Mouse (Mus musculus): Measurements from ENCODE around the gene Tenm4. TPM values are rescaled to one million over a fixed set of nuclear protein-coding genes. Genes with fewer than 3 reads are reported as not detected.

The Tenm4 gene
- polyA plus RNA-seq, 1 experiment from 2014 or later, result 9.1 TPM

- Histone ChIP-seq H3K27me3 (ENCODE audit: control insufficient read depth, insufficient read depth, low read length) (no peaks in the 10 kb centered on the region), H3K27ac (ENCODE audit: low read length) (no peak overlapping the region), H3K9ac (ENCODE audit: low read length) (no peak overlapping the region), H3K9me3 (replicated peaks; ENCODE audit: control insufficient read depth, low read length) (no peaks in the 10 kb centered on the region), H3K4me3 (ENCODE audit: low read length) (no peak overlapping the region), H3K4me2 (ENCODE audit: low read depth, low read length) (no peak overlapping the region), H3K4me1 (ENCODE audit: control insufficient read depth, insufficient read depth, low read length) (peaks cover 2% of the 10 kb centered on the region), H3K36me3 (ENCODE audit: control insufficient read depth, insufficient read depth) (no peaks in the 10 kb centered on the region)
- 88% methylated on average over 2 of the region's 2 CpGs for WGBS
- no peak for ATAC-seq (replicated peaks; ENCODE audit: extremely low read depth, insufficient read depth, low FRiP score)
Observed at GRCm38 (mm10) chr7:96751236-96751635, 580.2 kb downstream of the Tenm4 start.

DNA sequence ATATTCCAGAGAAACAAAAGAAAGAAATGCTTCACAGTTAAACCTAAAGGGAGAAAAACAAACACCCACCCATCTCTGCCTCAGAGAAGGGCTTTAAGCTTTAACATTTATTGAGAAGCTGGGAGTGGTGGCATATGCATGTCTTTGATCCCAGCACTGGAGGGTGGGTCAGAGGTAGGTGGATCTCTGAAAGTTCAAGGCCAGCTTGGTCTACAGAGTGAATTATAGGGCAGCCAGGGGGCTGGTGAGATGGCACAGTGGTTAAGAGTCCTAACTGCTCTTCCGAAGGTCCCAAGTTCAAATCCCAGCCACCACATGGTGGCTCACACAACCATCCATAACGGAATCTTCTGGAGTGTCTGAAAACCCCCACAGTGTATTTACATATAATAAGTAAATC is 581.7 kb downstream of the Tenm4 start:
- Histone ChIP-seq H3K9ac (ENCODE audit: low read length) (no peak overlapping the region), H3K4me3 (ENCODE audit: low read length) (no peak overlapping the region), H3K27me3 (ENCODE audit: control insufficient read depth, insufficient read depth, low read length) (no peaks in the 10 kb centered on the region), H3K9me3 (replicated peaks; ENCODE audit: control insufficient read depth, low read length) (no peaks in the 10 kb centered on the region), H3K4me2 (ENCODE audit: low read depth, low read length) (no peak overlapping the region), H3K36me3 (ENCODE audit: control insufficient read depth, insufficient read depth) (no peaks in the 10 kb centered on the region), H3K4me1 (ENCODE audit: control insufficient read depth, insufficient read depth, low read length) (peaks cover 5% of the 10 kb centered on the region), H3K27ac (ENCODE audit: low read length) (no peak overlapping the region)
- WGBS, result 91% methylated on average over 2 of the region's 2 CpGs
- no peak for ATAC-seq (replicated peaks; ENCODE audit: extremely low read depth, insufficient read depth, low FRiP score)

GRCm38 (mm10) chr7:96753335-96754095 is 582.5 kb downstream of the Tenm4 start:
- Histone ChIP-seq H3K4me3 (ENCODE audit: low read length) (no peak overlapping the region), H3K9me3 (replicated peaks; ENCODE audit: control insufficient read depth, low read length) (no peaks in the 10 kb centered on the region), H3K27ac (ENCODE audit: low read length) (no peak overlapping the region), H3K4me1 (ENCODE audit: control insufficient read depth, insufficient read depth, low read length) (peaks cover 5% of the 10 kb centered on the region), H3K9ac (ENCODE audit: low read length) (no peak overlapping the region), H3K4me2 (ENCODE audit: low read depth, low read length) (no peak overlapping the region), H3K36me3 (ENCODE audit: control insufficient read depth, insufficient read depth) (no peaks in the 10 kb centered on the region), H3K27me3 (ENCODE audit: control insufficient read depth, insufficient read depth, low read length) (no peaks in the 10 kb centered on the region)
- no peak for ATAC-seq (replicated peaks; ENCODE audit: extremely low read depth, insufficient read depth, low FRiP score)
- 56% methylated on average over 4 of the region's 4 CpGs for WGBS

DNA sequence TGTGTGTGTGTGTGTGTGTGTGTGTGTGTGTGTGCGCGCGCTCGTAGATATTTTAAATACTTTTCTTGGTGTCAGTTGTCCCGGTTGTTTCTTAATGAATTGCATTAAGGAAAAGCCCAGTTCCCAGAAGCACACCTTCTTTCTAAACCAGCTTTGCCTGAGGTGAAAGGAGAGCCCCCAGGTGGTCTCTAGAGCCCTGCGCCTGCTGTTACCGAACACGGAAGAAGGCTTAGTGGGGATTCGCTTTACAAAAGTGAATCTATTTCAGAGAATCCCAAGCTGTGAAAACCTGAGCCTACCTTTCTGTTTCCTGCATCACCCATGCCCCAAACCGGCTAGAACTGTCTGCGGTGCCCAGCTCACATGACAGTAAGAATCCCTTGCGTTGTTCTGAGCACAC is 583.1 kb downstream of the Tenm4 start:
- Histone ChIP-seq H3K9ac (ENCODE audit: low read length) (no peak overlapping the region), H3K27ac (ENCODE audit: low read length) (no peak overlapping the region), H3K36me3 (ENCODE audit: control insufficient read depth, insufficient read depth) (no peaks in the 10 kb centered on the region), H3K9me3 (replicated peaks; ENCODE audit: control insufficient read depth, low read length) (no peaks in the 10 kb centered on the region), H3K4me3 (ENCODE audit: low read length) (no peak overlapping the region), H3K4me1 (ENCODE audit: control insufficient read depth, insufficient read depth, low read length) (peaks cover 5% of the 10 kb centered on the region), H3K4me2 (ENCODE audit: low read depth, low read length) (no peak overlapping the region), H3K27me3 (ENCODE audit: control insufficient read depth, insufficient read depth, low read length) (no peaks in the 10 kb centered on the region)
- ATAC-seq (replicated peaks; ENCODE audit: extremely low read depth, insufficient read depth, low FRiP score), result no peak
- 62% methylated on average over 12 of the region's 12 CpGs for WGBS

DNA sequence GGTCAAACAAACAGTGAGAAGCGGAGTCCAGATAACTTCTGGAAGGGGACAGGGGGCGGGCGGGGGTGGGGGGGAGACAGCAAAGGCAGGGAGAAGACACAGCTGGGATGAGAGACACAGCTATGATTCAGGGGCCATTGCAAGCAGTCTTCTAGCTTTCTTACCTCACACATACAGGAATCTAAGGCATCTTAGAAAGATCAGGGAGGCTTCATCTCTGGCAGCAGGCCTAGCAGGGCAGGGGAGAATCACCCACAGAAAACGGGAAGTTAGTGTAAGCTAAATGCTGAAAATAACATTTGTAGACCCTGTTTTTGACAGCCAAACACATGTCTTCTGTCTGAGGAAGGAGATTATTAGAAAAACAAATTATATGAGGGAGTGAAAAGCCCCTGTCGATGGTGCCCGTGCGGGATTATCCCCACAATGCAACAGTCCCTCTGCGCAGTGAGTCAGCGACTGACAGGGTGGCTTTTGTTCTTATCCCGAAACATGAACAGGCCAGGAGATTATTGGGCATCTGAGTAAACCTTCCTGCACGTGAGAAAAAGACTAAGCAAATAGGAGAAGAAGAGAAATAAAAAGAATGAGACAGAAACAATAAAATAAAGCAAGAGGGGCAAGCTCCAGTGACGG is 584.5 kb downstream of the Tenm4 start:
- 0 out of 2 replicates have a peak, but pooled peaks have one; percentile 11 for ATAC-seq (replicated peaks; ENCODE audit: extremely low read depth, insufficient read depth, low FRiP score)

GRCm38 (mm10) chr7:96756104-96756742 is 585.2 kb downstream of the Tenm4 start:
- no peaks in the 10 kb centered on the region for H3K36me3 ChIP-seq (ENCODE audit: control insufficient read depth, insufficient read depth)
- no peaks in the 10 kb centered on the region for H3K27me3 ChIP-seq (ENCODE audit: control insufficient read depth, insufficient read depth, low read length)
- H3K4me1 ChIP-seq (ENCODE audit: control insufficient read depth, insufficient read depth, low read length), result peaks cover 5% of the 10 kb centered on the region
- H3K9me3 ChIP-seq (replicated peaks; ENCODE audit: control insufficient read depth, low read length), result no peaks in the 10 kb centered on the region
- no peak; the same call in 1 of the 2 replicates for ATAC-seq (replicated peaks; ENCODE audit: extremely low read depth, insufficient read depth, low FRiP score)
- 39% methylated on average over 10 of the region's 10 CpGs for WGBS
- no peak overlapping the region for H3K27ac ChIP-seq (ENCODE audit: low read length)
- no peak overlapping the region for H3K4me3 ChIP-seq (ENCODE audit: low read length)
- H3K4me2 ChIP-seq (ENCODE audit: low read depth, low read length), result no peak overlapping the region
- H3K9ac ChIP-seq (ENCODE audit: low read length), result no peak overlapping the region

More for the DNA sequence above, 584.5 kb downstream of the Tenm4 start:
- WGBS, result 66% methylated on average over 12 of the region's 12 CpGs
- H3K4me2 ChIP-seq (ENCODE audit: low read depth, low read length), result no peak overlapping the region
- H3K27me3 ChIP-seq (ENCODE audit: control insufficient read depth, insufficient read depth, low read length), result no peaks in the 10 kb centered on the region
- H3K27ac ChIP-seq (ENCODE audit: low read length), result no peak overlapping the region
- H3K4me3 ChIP-seq (ENCODE audit: low read length), result no peak overlapping the region
- no peaks in the 10 kb centered on the region for H3K9me3 ChIP-seq (replicated peaks; ENCODE audit: control insufficient read depth, low read length)
- H3K4me1 ChIP-seq (ENCODE audit: control insufficient read depth, insufficient read depth, low read length), result peaks cover 5% of the 10 kb centered on the region
- H3K9ac ChIP-seq (ENCODE audit: low read length), result no peak overlapping the region
- no peaks in the 10 kb centered on the region for H3K36me3 ChIP-seq (ENCODE audit: control insufficient read depth, insufficient read depth)

GRCm38 (mm10) chr7:96757067-96757466 is 586.0 kb downstream of the Tenm4 start:
- no peaks in the 10 kb centered on the region for H3K9me3 ChIP-seq (replicated peaks; ENCODE audit: control insufficient read depth, low read length)
- no peak overlapping the region for H3K4me3 ChIP-seq (ENCODE audit: low read length)
- no peak overlapping the region for H3K9ac ChIP-seq (ENCODE audit: low read length)
- H3K4me2 ChIP-seq (ENCODE audit: low read depth, low read length), result no peak overlapping the region
- no peaks in the 10 kb centered on the region for H3K27me3 ChIP-seq (ENCODE audit: control insufficient read depth, insufficient read depth, low read length)
- no peak for ATAC-seq (replicated peaks; ENCODE audit: extremely low read depth, insufficient read depth, low FRiP score)
- no peak overlapping the region for H3K27ac ChIP-seq (ENCODE audit: low read length)
- no peaks in the 10 kb centered on the region for H3K36me3 ChIP-seq (ENCODE audit: control insufficient read depth, insufficient read depth)
- H3K4me1 ChIP-seq (ENCODE audit: control insufficient read depth, insufficient read depth, low read length), result peaks cover 5% of the 10 kb centered on the region
- WGBS, result 80% methylated on average over 8 of the region's 8 CpGs

DNA sequence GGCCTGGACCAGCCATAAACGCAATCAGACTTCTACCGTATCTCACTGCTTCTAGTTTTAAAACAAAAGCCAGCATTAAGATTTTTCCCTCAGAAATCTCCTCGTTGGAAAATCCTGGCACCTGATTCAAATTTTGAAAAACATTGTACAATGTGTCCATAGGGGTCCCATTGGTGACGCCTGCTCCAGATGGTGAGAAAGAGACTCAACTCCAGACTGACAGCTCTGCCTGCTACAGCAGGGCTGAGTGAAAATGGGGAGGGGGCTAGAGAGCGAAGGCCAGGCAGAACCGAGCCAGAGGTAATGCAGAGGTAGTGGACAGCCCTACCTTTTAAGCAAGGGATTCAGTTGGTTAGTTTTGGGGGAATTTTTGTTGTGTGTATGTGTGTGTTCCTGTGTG is 589.2 kb downstream of the Tenm4 start:
- Histone ChIP-seq H3K4me3 (ENCODE audit: low read length) (no peak overlapping the region), H3K27ac (ENCODE audit: low read length) (no peak overlapping the region), H3K9me3 (replicated peaks; ENCODE audit: control insufficient read depth, low read length) (no peaks in the 10 kb centered on the region), H3K4me1 (ENCODE audit: control insufficient read depth, insufficient read depth, low read length) (peaks cover 10% of the 10 kb centered on the region), H3K36me3 (ENCODE audit: control insufficient read depth, insufficient read depth) (no peaks in the 10 kb centered on the region), H3K4me2 (ENCODE audit: low read depth, low read length) (no peak overlapping the region), H3K27me3 (ENCODE audit: control insufficient read depth, insufficient read depth, low read length) (no peaks in the 10 kb centered on the region), H3K9ac (ENCODE audit: low read length) (no peak overlapping the region)
- no peak for ATAC-seq (replicated peaks; ENCODE audit: extremely low read depth, insufficient read depth, low FRiP score)
- WGBS, result 83% methylated on average over 6 of the region's 6 CpGs

DNA sequence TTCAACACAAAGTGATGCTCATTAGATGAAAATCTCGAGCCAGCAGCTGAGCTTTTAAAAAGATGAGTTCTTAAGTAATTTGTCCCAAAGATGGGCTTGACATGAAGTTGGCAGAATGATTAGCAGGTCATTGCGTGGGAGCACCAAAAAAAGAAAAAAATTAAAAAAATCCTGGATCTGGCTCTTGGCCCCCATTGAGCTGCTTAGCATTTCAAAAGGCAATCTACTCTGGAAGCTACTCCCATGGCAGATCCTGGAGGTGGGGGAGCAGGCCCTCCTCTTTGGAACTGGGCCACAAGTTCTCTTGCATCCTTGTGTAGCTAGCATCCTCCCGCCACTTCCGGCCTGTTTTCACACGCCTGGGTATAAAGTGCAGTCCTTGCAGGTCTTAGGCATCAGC is 590.1 kb downstream of the Tenm4 start:
- Histone ChIP-seq H3K9me3 (replicated peaks; ENCODE audit: control insufficient read depth, low read length) (no peaks in the 10 kb centered on the region), H3K4me1 (ENCODE audit: control insufficient read depth, insufficient read depth, low read length) (peaks cover 16% of the 10 kb centered on the region), H3K4me3 (ENCODE audit: low read length) (no peak overlapping the region), H3K36me3 (ENCODE audit: control insufficient read depth, insufficient read depth) (no peaks in the 10 kb centered on the region), H3K4me2 (ENCODE audit: low read depth, low read length) (no peak overlapping the region), H3K27ac (ENCODE audit: low read length) (no peak overlapping the region), H3K9ac (ENCODE audit: low read length) (no peak overlapping the region), H3K27me3 (ENCODE audit: control insufficient read depth, insufficient read depth, low read length) (no peaks in the 10 kb centered on the region)
- WGBS, result 68% methylated on average over 5 of the region's 5 CpGs
- ATAC-seq (replicated peaks; ENCODE audit: extremely low read depth, insufficient read depth, low FRiP score), result no peak
